Mouse (Mus musculus) frontal cortex, adult 2 months (tissue): ENCODE data around the gene Denr. TPM values are rescaled to one million over a fixed set of nuclear protein-coding genes. Genes with fewer than 3 reads are reported as not detected.
A peak's percentile ranks its signal among the peaks of the same experiment; 100 is the strongest.

ENCODE experiments used
- DNase-seq, 2 experiments: peaks; one replicate each; pipeline ENCODE4 v3.0.0; 2022; ENCODE audit warnings: low spot score in 1 of 2; ENCODE audit errors: extremely low spot score in 1 of 2
- polyA plus RNA-seq: library from polyadenylated mRNA; depleted of rRNA; stranded (reverse); fragments of >200 nt; gene quantifications from 2 replicates; pipeline ENCODE4 v1.2.3, GENCODE M21; 2012; rRNA removed

The Denr gene
- polyA plus RNA-seq = 52.0 and 53.2 TPM in 2 replicates

- DNase-seq = peak; percentile 91 to 99
Measured at GRCm38 (mm10) chr5:123906976-123907630, at the start of gene Denr. TSS of gene Denr (plus strand) at chr5:123907175.

GRCm38 (mm10) chr5:123858798-123859197 lies 48.2 kb upstream of the Denr start:
- no peak for DNase-seq

- DNase-seq = peak in 1 of 2 experiments; percentile 8
Measured at GRCm38 (mm10) chr5:123862374-123863350, 44.3 kb upstream of the Denr start.

GRCm38 (mm10) chr5:123863934-123864333 lies 43.0 kb upstream of the Denr start:
- no peak for DNase-seq

GRCm38 (mm10) chr5:123865365-123865764 lies 41.6 kb upstream of the Denr start, which contains the start of gene Hcar2:
TSS of gene Hcar2 (minus strand) at chr5:123865499.
- DNase-seq = no peak

- DNase-seq = no peak
Measured at GRCm38 (mm10) chr5:123866457-123866856, 40.5 kb upstream of the Denr start.

- DNase-seq = no peak
Measured at GRCm38 (mm10) chr5:123869615-123870014, 37.4 kb upstream of the Denr start.

GRCm38 (mm10) chr5:123874177-123874576 lies 32.8 kb upstream of the Denr start:
- no peak for DNase-seq

- DNase-seq = no peak
Measured at GRCm38 (mm10) chr5:123878056-123878455, 28.9 kb upstream of the Denr start.

GRCm38 (mm10) chr5:123879928-123880327 lies 27.0 kb upstream of the Denr start, which contains the start of gene Hcar1:
TSS of gene Hcar1 (minus strand) at chr5:123880020.
- no peak for DNase-seq

GRCm38 (mm10) chr5:123880778-123881177 lies 26.2 kb upstream of the Denr start:
- no peak for DNase-seq

GRCm38 (mm10) chr5:123883891-123884290 lies 23.1 kb upstream of the Denr start:
- DNase-seq = peak in 1 of 2 experiments; percentile 46

GRCm38 (mm10) chr5:123884332-123884731 lies 22.6 kb upstream of the Denr start:
- DNase-seq = no peak

- DNase-seq = no peak
Measured at GRCm38 (mm10) chr5:123886365-123886764, 20.6 kb upstream of the Denr start.

GRCm38 (mm10) chr5:123890312-123890711 lies 16.7 kb upstream of the Denr start:
- no peak for DNase-seq

GRCm38 (mm10) chr5:123890987-123891386 lies 16.0 kb upstream of the Denr start:
- no peak for DNase-seq

GRCm38 (mm10) chr5:123891669-123892068 lies 15.3 kb upstream of the Denr start:
- DNase-seq = peak in 1 of 2 experiments; percentile 57

GRCm38 (mm10) chr5:123893520-123893919 lies 13.5 kb upstream of the Denr start:
- no peak for DNase-seq

GRCm38 (mm10) chr5:123896395-123896794 lies 10.6 kb upstream of the Denr start:
- DNase-seq = no peak

- DNase-seq = no peak
Measured at GRCm38 (mm10) chr5:123897352-123897751, 9.6 kb upstream of the Denr start.

GRCm38 (mm10) chr5:123904059-123904672 lies 2.8 kb upstream of the Denr start:
- DNase-seq = no peak
